ENCODE assay signal across 29 mouse cellular contexts in the genomic region with DNA sequence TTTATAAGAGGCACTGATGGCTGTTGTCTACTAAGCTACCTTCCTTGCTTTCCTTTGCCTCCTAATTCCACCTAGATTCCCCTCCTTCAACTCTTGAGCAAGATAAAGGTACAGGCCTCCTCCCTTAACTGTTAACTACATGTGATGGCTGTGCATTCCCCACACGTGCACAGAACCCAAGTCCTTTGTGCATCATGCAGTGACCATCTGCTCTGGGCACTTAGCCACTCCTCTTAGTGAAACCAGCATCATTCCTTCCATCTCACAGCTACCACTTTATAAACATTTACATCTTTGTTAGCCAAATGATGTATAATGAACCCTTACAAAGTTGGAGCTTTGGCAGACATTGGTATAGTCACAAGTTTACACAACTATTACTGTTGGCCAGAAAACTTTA. TPM values are rescaled to one million over a fixed set of nuclear protein-coding genes. Genes with fewer than 3 reads are reported as not detected.
"Had no signal": no experiment of that assay in that cellular context is flagged by ENCODE, and none has a peak within 500 bp of the region (broad histone marks: within the 10 kb centered on the region; RNA-seq: fewer than 3 reads in every experiment).

No protein-coding gene starts in this region.

- H3K4me1 ChIP-seq: hindbrain, embryonic 10.5 days; hindbrain, embryonic 12.5 days; intestine, embryonic 15.5 days; limb, embryonic 12.5 days; liver, embryonic 13.5 days had no signal

- DNase-seq: gastrocnemius, adult 2 months; gastrocnemius, postnatal 10 days; gastrocnemius, postnatal 25 days; heart, adult 18-20 months; heart, postnatal 10 days; heart, postnatal 4 days; kidney, adult 18-20 months; kidney, adult 8-10 months; kidney, postnatal 10 days; kidney, postnatal 25 days; kidney, postnatal 4 days; liver; liver, embryonic 13.5 days had no signal

- H3K36me3 ChIP-seq: heart, embryonic 10.5 days; heart, embryonic 12.5 days; hindbrain, embryonic 10.5 days; hindbrain, embryonic 12.5 days; intestine, embryonic 15.5 days; limb, embryonic 10.5 days; limb, embryonic 12.5 days; liver, embryonic 13.5 days had no signal

- H3K4me3 ChIP-seq: gastrocnemius, adult 2 months; heart, embryonic 10.5 days; heart, embryonic 12.5 days; hindbrain, embryonic 10.5 days; hindbrain, embryonic 12.5 days; intestine, embryonic 15.5 days; layer of hippocampus, adult 2 months; left cerebral cortex, adult 2 months; limb, embryonic 10.5 days; limb, embryonic 12.5 days; liver, embryonic 13.5 days had no signal

- H3K27ac ChIP-seq: gastrocnemius, adult 2 months; heart, embryonic 10.5 days; hindbrain, embryonic 10.5 days; hindbrain, embryonic 12.5 days; hindbrain, embryonic 14.5 days; intestine, embryonic 15.5 days; layer of hippocampus, adult 2 months; left cerebral cortex, adult 2 months; limb, embryonic 10.5 days; limb, embryonic 12.5 days; liver, embryonic 13.5 days had no signal

- ATAC-seq: hindbrain, embryonic 16.5 days; inflammation-experienced regulatory T-cells, adult 6 months; intestine, embryonic 15.5 days; intestine, postnatal 0 days had no signal

- H3K4me2 ChIP-seq: heart, embryonic 12.5 days; hindbrain, embryonic 12.5 days; hindbrain, embryonic 14.5 days; intestine, embryonic 15.5 days; limb, embryonic 12.5 days; liver, embryonic 11.5 days; liver, embryonic 13.5 days had no signal

- H3K9me3 ChIP-seq: heart, embryonic 10.5 days; heart, embryonic 12.5 days; hindbrain, embryonic 10.5 days; hindbrain, embryonic 12.5 days; intestine, embryonic 15.5 days; limb, embryonic 10.5 days; limb, embryonic 12.5 days; liver, embryonic 13.5 days had no signal

- H3K9ac ChIP-seq: heart, embryonic 12.5 days; hindbrain, embryonic 12.5 days; hindbrain, embryonic 14.5 days; intestine, embryonic 15.5 days; limb, embryonic 12.5 days; liver, embryonic 13.5 days had no signal

RNA-seq across cellular contexts. Expression of a gene that starts 18.3 kb away (rescaled TPM):
- polyA plus RNA-seq: heart, embryonic 10.5 days; heart, embryonic 14.5 days; heart, embryonic 16.5 days; intestine, postnatal 0 days; limb, embryonic 10.5 days; limb, embryonic 12.5 days; liver, embryonic 11.5 days; liver, embryonic 13.5 days had no signal

RNA-seq across cellular contexts. Expression of a gene that starts 49.7 kb away (rescaled TPM):
- polyA plus RNA-seq: inflammation-experienced regulatory T-cells, adult 6 months; liver, embryonic 13.5 days had no signal
